In genomic region chr1:191989060-191989459, GRCm38 (mm10) we compare ENCODE assay signal across 9 mouse cellular contexts. TPM values are rescaled to one million over a fixed set of nuclear protein-coding genes. Genes with fewer than 3 reads are reported as not detected.
A peak's percentile ranks its signal among the peaks of the same experiment; 100 is the strongest.
DNase-seq lines count a peak whose midpoint lies in the region; ATAC-seq lines count a peak whose summit lies in the region.
"Had no signal": no experiment of that assay in that cellular context is flagged by ENCODE, and none has a peak within 500 bp of the region (broad histone marks: within the 10 kb centered on the region; RNA-seq: fewer than 3 reads in every experiment).

No protein-coding gene starts in this region.

- ATAC-seq in neural tube, embryonic 12.5 days (ENCODE audit: low FRiP score, low read depth) = no peak
- no peak for ATAC-seq in forebrain, embryonic 14.5 days
- no peak for ATAC-seq in liver, embryonic 12.5 days
- ATAC-seq in stomach, embryonic 16.5 days (ENCODE audit: insufficient read depth, low FRiP score) = no peak

- no peaks in the 10 kb centered on the region for H3K36me3 ChIP-seq in neural tube, embryonic 12.5 days
- H3K36me3 ChIP-seq in forebrain, embryonic 14.5 days (ENCODE audit: control insufficient read depth, insufficient read depth, low read length) = no peaks in the 10 kb centered on the region
- H3K36me3 ChIP-seq in liver, embryonic 12.5 days = no peaks in the 10 kb centered on the region
- no peaks in the 10 kb centered on the region for H3K36me3 ChIP-seq in stomach, embryonic 16.5 days (ENCODE audit: control insufficient read depth, insufficient read depth, low read length)

- H3K9ac ChIP-seq in neural tube, embryonic 12.5 days = no peak overlapping the region
- no peak overlapping the region for H3K9ac ChIP-seq in forebrain, embryonic 14.5 days (ENCODE audit: low read length)
- H3K9ac ChIP-seq in liver, embryonic 12.5 days = peak overlapping the region; percentile 1; the same call in 1 of the 2 replicates
- no peak overlapping the region for H3K9ac ChIP-seq in stomach, embryonic 16.5 days (ENCODE audit: low read length)

- H3K4me2 ChIP-seq in neural tube, embryonic 12.5 days (replicated peaks) = peak overlapping the region; percentile 61
- peak overlapping the region; percentile 71 for H3K4me2 ChIP-seq in forebrain, embryonic 14.5 days (ENCODE audit: low read length)
- peak overlapping the region; percentile 77 for H3K4me2 ChIP-seq in liver, embryonic 12.5 days
- peak overlapping the region; percentile 57 for H3K4me2 ChIP-seq in stomach, embryonic 16.5 days (ENCODE audit: low read depth, low read length)

- H3K4me1 ChIP-seq in neural tube, embryonic 12.5 days = no peaks in the 10 kb centered on the region
- H3K4me1 ChIP-seq in forebrain, embryonic 14.5 days (ENCODE audit: control insufficient read depth, insufficient read depth, low read length) = no peaks in the 10 kb centered on the region
- H3K4me1 ChIP-seq in liver, embryonic 12.5 days = peaks cover 32% of the 10 kb centered on the region
- H3K4me1 ChIP-seq in stomach, embryonic 16.5 days (ENCODE audit: control insufficient read depth, insufficient read depth, low read length) = no peaks in the 10 kb centered on the region

- no peak overlapping the region for H3K4me3 ChIP-seq in neural tube, embryonic 12.5 days
- H3K4me3 ChIP-seq in forebrain, embryonic 14.5 days (ENCODE audit: low read depth, low read length) = no peak overlapping the region
- H3K4me3 ChIP-seq in liver, embryonic 12.5 days = 0 out of 2 replicates have a peak overlapping the region, but pooled peaks have one; percentile 71
- peak overlapping the region; percentile 67; the same call in 1 of the 2 replicates for H3K4me3 ChIP-seq in stomach, embryonic 16.5 days (replicated peaks; ENCODE audit: low read length)

- WGBS in neural tube, embryonic 12.5 days = 90% methylated on average over 5 of the region's 5 CpGs
- WGBS in forebrain, embryonic 14.5 days = 88% methylated on average over 5 of the region's 5 CpGs
- WGBS in liver, embryonic 12.5 days (ENCODE audit: insufficient replicate concordance) = 62% methylated on average over 5 of the region's 5 CpGs
- 88% methylated on average over 5 of the region's 5 CpGs for WGBS in stomach, embryonic 16.5 days

- no peak overlapping the region for H3K27ac ChIP-seq in neural tube, embryonic 12.5 days
- H3K27ac ChIP-seq in forebrain, embryonic 14.5 days (ENCODE audit: low read depth, low read length) = no peak overlapping the region
- H3K27ac ChIP-seq in liver, embryonic 12.5 days = 0 out of 2 replicates have a peak overlapping the region, but pooled peaks have one; percentile 13
- H3K27ac ChIP-seq in stomach, embryonic 16.5 days (ENCODE audit: low read length) = no peak overlapping the region

- no peaks in the 10 kb centered on the region for H3K9me3 ChIP-seq in neural tube, embryonic 12.5 days
- no peaks in the 10 kb centered on the region for H3K9me3 ChIP-seq in forebrain, embryonic 14.5 days (replicated peaks; ENCODE audit: control insufficient read depth, low read length)
- H3K9me3 ChIP-seq in liver, embryonic 12.5 days (replicated peaks) = no peaks in the 10 kb centered on the region
- no peaks in the 10 kb centered on the region for H3K9me3 ChIP-seq in stomach, embryonic 16.5 days (replicated peaks; ENCODE audit: control insufficient read depth, low read length)

- DNase-seq in neural tube, embryonic 10.5 days (ENCODE audit: extremely low spot score, low spot score) = no peak
- no peak for DNase-seq in forebrain, embryonic 14.5 days (ENCODE audit: low spot score)
- DNase-seq in urinary bladder, postnatal 14 days (ENCODE audit: low spot score) = no peak
- DNase-seq in frontal cortex, postnatal 25 days (ENCODE audit: low spot score in 2 of 2) = no peak
- DNase-seq: cerebellum, adult 2 months; kidney, postnatal 4 days had no signal

- no peaks in the 10 kb centered on the region for H3K27me3 ChIP-seq in neural tube, embryonic 12.5 days (replicated peaks)
- no peaks in the 10 kb centered on the region for H3K27me3 ChIP-seq in forebrain, embryonic 14.5 days (replicated peaks; ENCODE audit: control insufficient read depth, insufficient read depth, low read length)
- peaks cover 23% of the 10 kb centered on the region for H3K27me3 ChIP-seq in liver, embryonic 12.5 days (replicated peaks)
- 0 out of 2 replicates have a peak, but pooled peaks cover 3% of the 10 kb centered on the region for H3K27me3 ChIP-seq in stomach, embryonic 16.5 days (ENCODE audit: control insufficient read depth, insufficient read depth, low read length)

RNA-seq across cellular contexts. Expression of gene Rd3, which starts 11.9 kb away (rescaled TPM):
- polyA plus RNA-seq in neural tube, embryonic 12.5 days (2016; fragmentation: Nextera tagmentation; extraction: Ambion mirVana) = 7.3 and 10.9 TPM in 2 replicates
- polyA plus RNA-seq in forebrain, embryonic 14.5 days (2014; fragmentation: Nextera tagmentation; extraction: Ambion mirVana) = 2.4 and 2.7 TPM in 2 replicates
- 0.13 and 0.19 TPM in 2 replicates for polyA plus RNA-seq in liver, embryonic 12.5 days (2016; fragmentation: Nextera tagmentation; extraction: Ambion mirVana)
- 0.19 and 0.25 TPM in 2 replicates for polyA plus RNA-seq in stomach, embryonic 16.5 days (2015; fragmentation: Nextera tagmentation; extraction: Ambion mirVana)

Comparison
In these comparisons a context has a peak if more than half of its experiments do, and no peak if none do; other contexts are left out.
1. H3K4me3 ChIP-seq: peak in liver, embryonic 12.5 days (single experiment) and stomach, embryonic 16.5 days (single experiment); none in neural tube, embryonic 12.5 days (single experiment) and forebrain, embryonic 14.5 days (single experiment).
2. Peak in every context shown above with its lines, with median percentiles within 50 percentile points of each other: H3K4me2 ChIP-seq.